Mouse (Mus musculus) cortical plate, adult 2 months (tissue): ENCODE measurements at regions not wholly inside any gene's neighbourhood (a gene's known extent, or its start where the extent isn't known, plus 50 kb on each side); places are given as distances from the start of the nearest gene placed in this dataset.

Experiments
- CTCF ChIP-seq: fragments of 200-500 bp; IDR thresholded peaks from 2 replicates; pipeline ENCODE4 v1.5.1; 2011; ENCODE audit warnings: mild to moderate bottlenecking, control low read depth, low read length; ENCODE audit not compliant: insufficient read depth; ENCODE audit errors: extremely low read depth
- POLR2A ChIP-seq: fragments of 200-500 bp; IDR thresholded peaks from 2 replicates; pipeline ENCODE4 v1.6.1; 2011; ENCODE audit warnings: mild to moderate bottlenecking, low read length, control low read depth; ENCODE audit not compliant: insufficient read depth; ENCODE audit errors: extremely low read depth

GRCm38 (mm10) chr6:99905194-99905593, 179.0 kb upstream of the Prok2 start:
- no peak for TF ChIP-seq POLR2A
- no peak for TF ChIP-seq CTCF
